Comparison of ENCODE assay signal across 9 mouse cellular contexts in the genomic region with DNA sequence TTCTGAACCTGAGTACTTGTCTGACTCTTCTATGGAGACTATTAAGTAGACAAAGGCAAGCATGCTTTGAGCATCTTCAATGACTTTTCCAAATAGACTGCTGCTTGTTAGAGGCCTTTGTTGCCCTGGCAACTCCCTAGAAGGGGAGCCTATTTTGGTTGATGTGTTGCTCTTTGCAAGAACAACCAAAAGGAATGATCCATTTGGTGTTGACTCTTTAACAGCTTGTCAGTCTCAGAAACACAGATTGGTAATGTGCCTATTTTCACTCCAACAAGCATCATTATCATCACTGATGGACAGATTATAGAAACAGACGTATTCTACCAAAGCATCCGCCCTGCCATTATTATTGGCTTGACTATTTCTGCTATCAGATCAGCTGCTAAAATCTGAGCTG.
"Had no signal": no experiment of that assay in that cellular context is flagged by ENCODE, and none has a peak within 500 bp of the region (broad histone marks: within the 10 kb centered on the region; RNA-seq: fewer than 3 reads in every experiment).

No protein-coding gene starts in this region.

- ATAC-seq: intestine, embryonic 15.5 days; midbrain, embryonic 15.5 days had no signal

- DNase-seq: kidney, adult 18-20 months; kidney, postnatal 10 days; kidney, postnatal 4 days; left cerebral cortex, postnatal 4 days; lung, adult 2 months; lung, postnatal 10 days; thymus, postnatal 36 days had no signal
